Mouse (Mus musculus) thymus, adult 2 months (tissue): ENCODE measurements around the gene Adrm1.

Source experiments
- CTCF ChIP-seq: fragments of 200-500 bp; IDR thresholded peaks from 2 replicates; pipeline ENCODE4 v1.5.1; 2012; ENCODE audit warnings: mild to moderate bottlenecking, control low read depth, low read length, moderate library complexity, borderline replicate concordance; ENCODE audit not compliant: control insufficient read depth, poor library complexity, insufficient read depth; ENCODE audit errors: extremely low read depth
- POLR2A ChIP-seq: fragments of 200-500 bp; IDR thresholded peaks from 2 replicates; pipeline ENCODE4 v1.6.1; 2012; ENCODE audit warnings: mild to moderate bottlenecking, low read length, control low read depth, moderate library complexity; ENCODE audit not compliant: control insufficient read depth, poor library complexity, insufficient read depth; ENCODE audit errors: extremely low read depth

- TF ChIP-seq CTCF (no peak), POLR2A (no peak)
Measured at GRCm38 (mm10) chr2:180215951-180216350, 44.7 kb downstream of the Adrm1 start.
